Mouse (Mus musculus) hindlimb bud, embryonic 11.5 days (tissue): ENCODE results near the gene Gnaq.
"Not testable (repeated sequence)": the region's sequence is repeated elsewhere in the genome, so short reads cannot be mapped to it uniquely, and the experiment has no call there.

Source experiments
- DNase-seq: peaks from one replicate; pipeline ENCODE4 v3.0.0-alpha.2; 2012; ENCODE audit warnings: low read depth, low spot score; ENCODE audit errors: extremely low spot score

The Gnaq gene

DNA sequence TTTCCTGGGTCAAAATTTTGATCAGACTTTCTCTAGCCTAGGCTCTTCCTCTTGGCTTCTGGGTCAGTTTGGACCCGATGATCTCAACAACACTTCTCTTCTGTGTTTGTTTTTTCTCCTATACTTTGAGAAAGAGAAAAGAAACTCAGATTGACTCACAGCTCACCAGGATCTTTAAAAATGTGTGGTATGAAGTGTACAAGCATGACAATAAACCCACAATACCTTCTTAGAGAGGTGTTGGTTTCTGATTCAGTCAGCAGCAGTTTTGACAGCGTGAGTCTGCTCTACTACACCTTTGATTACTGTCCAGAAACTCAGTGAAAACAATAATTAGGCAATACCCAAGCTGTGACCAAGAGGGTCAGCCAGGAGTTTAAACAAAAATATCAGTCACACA is 122.7 kb downstream of the Gnaq start:
- no peak for DNase-seq

DNA sequence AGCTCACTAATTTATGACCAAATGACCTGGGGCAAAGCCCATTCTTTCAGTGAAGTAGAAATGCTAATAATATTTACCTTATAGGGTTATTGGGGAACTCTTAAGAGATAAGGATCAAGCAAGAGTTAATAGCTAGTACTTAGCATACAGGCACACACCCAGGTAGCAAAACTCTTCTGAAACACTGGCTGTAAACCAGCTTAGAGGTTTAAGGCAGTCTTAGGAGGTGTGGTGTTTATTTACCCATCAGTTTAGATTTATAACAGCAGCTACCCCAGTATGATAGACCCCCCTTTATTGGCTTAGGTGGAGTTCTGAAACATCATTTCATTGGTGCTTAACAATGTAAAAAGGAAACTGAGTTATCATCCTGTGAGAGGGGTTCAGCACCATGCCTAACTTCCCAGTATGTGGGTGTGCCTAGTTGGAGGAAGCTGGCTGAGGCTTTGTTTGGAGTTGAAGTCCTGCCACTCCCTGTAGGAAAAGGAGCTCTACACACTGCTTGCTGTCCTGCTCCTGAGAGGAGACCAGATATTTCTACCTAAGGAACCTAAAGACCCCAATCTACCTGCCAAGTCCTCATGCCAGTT is 126.2 kb downstream of the Gnaq start:
- DNase-seq: no peak

- no peak for DNase-seq
Observed at GRCm38 (mm10) chr19:16259786-16260434, 127.3 kb downstream of the Gnaq start.

GRCm38 (mm10) chr19:16260435-16260832 is 127.8 kb downstream of the Gnaq start:
- DNase-seq: no peak

- no peak for DNase-seq
Observed at GRCm38 (mm10) chr19:16260973-16261372, 128.3 kb downstream of the Gnaq start.

- no peak for DNase-seq
Observed at GRCm38 (mm10) chr19:16261631-16262030, 129.0 kb downstream of the Gnaq start.

DNA sequence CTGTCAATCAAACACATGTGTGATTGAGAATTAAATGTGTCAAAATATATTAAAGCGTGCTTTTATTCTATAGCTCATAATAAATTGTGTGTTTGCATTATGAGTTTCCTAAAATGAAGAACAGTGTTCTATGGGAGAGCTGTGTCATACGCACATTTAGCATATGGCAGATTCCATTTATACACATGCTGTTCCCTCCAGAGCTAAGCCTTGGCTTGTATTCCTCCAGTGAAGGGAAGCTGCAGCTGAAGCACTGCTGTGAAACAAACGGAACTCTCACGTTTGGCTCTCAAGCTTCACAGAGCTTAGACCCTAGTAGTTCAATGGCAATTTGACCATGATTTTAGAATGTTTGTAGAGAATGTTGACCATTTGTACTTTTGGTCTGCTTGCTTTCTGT is 129.7 kb downstream of the Gnaq start:
- no peak for DNase-seq

GRCm38 (mm10) chr19:16267362-16267761 is 134.7 kb downstream of the Gnaq start:
- DNase-seq: not testable (repeated sequence)

GRCm38 (mm10) chr19:16270236-16270635 is 137.6 kb downstream of the Gnaq start:
- no peak for DNase-seq

- DNase-seq: no peak
Observed at GRCm38 (mm10) chr19:16271002-16271401, 138.4 kb downstream of the Gnaq start.

DNA sequence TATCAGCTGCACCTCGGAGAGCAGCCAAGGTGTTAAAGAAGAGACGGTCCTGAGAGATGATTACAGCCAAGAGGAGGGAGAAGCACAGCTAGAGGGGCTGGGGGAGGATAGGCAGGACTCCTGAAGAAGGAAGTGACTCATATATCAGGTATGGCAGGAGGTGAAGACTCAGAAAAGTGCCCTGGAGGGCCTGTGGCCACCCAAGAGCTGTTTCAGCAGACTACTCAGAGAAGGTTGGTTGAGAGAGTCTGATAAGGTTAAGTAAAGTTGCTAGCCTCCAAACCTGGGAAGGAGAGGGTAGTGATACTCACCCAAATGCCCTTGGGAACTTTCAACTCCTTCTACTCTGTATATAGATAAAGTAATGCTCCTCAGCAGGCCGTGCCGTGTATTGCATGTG is 140.4 kb downstream of the Gnaq start:
- no peak for DNase-seq

GRCm38 (mm10) chr19:16280231-16280630 is 147.6 kb downstream of the Gnaq start:
- no peak for DNase-seq

DNA sequence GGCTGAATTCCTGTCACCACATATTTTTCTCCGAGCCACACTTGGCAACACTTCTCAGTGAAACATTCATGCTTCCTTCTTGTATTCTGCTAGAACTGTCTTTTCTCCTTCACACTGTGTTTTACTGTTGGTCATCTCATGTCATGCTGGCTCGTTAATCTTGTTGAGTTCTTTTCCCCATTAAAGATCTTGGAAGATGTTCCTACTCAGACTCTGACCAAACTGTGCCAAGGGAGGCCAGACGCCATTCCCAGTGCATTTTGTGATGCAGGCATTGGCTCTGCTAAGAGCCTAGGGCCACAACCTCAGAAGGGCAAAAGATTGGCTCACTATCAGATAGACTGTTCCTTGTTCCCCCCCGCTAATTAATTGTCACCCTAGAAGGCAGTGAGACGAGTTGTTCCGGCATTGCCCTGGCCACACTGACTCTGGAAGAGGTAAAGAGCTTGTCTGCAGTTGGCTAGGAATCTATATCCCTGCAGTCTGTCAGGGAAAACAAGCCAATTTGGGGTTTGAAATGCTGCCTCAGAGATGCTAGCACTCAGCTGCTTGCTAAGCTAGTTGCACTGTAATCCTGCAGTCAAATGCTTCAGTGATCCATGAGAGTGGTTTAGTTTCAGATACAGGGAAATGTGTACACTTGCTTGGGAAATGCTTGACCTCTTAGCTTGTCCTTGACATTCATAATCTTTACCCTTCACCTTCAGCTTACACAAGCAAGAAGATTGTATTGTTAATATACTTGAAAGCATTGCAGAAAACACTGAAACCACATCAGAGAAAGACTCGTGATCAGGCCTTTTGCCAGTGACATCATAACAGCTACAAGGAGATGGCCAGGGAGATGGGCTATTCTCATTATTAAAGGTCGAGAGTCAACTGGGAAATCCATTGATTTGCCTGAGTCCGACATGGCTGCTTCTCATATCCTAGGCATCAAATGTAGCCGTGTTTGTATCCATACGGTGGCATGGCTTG is 152.7 kb downstream of the Gnaq start:
- no peak for DNase-seq

GRCm38 (mm10) chr19:16286451-16287175 is 154.0 kb downstream of the Gnaq start:
- no peak for DNase-seq

DNA sequence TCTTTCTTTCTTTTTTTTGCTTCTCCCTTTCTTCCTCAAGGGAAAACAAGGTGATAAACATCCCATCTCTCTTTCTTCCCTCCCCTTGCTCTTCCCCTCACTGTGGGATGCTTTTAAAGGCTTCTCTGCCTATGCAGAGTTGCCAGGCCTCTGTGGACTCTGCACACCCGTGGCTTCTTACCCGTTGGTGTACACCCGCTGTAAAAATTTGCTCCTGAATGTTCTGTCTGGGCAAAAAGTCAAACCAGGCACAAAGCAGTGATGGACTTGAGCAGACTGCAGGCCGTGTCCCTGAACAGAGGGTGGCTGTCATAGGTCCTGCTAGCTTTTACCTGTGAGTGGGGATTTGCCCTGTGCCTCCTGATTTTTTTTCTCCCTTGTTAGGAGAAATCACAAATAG is 154.7 kb downstream of the Gnaq start:
- no peak for DNase-seq

GRCm38 (mm10) chr19:16287971-16288370 is 155.3 kb downstream of the Gnaq start:
- no peak for DNase-seq

GRCm38 (mm10) chr19:16291088-16291487 is 158.5 kb downstream of the Gnaq start:
- DNase-seq: no peak

- no peak for DNase-seq
Observed at GRCm38 (mm10) chr19:16292056-16292608, 159.5 kb downstream of the Gnaq start.

DNA sequence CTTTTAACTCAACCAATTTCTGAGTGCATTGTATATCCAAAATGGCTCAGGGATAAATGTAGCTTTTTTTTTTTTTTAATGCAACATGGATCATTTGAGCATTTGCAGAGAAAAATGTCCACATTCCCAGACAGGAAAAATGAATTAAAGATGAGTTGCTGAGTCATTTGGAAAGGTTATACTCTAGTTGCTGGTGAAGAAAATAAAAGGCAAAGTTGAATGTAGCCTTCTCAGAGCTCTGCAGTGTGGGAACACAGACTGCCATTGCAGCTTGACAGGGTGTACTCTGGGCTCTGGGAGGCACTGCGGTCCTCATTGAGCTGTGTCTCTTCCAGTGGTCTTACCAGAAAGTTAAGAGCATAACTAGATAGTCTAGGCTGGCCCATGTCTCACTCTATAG is 160.3 kb downstream of the Gnaq start:
- DNase-seq: no peak

DNA sequence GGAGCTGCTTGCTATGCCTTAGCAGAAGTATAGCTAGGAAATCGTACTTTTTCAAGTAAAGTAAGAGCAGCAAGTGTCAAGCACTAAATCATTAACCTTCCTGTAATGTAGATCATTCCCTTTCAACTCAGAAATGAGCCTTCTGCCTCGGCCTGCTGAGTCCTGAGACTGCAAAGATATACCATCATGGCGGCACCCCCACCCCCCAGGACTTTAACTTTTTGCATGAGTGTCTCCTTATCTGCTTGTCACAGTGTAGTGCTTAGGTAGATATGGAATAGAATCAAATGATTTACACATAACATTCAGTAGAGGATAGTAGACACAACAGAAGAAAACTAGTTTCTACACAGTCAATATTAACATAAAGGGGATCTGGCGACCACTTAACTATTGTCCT is 167.8 kb downstream of the Gnaq start:
- DNase-seq: no peak

DNA sequence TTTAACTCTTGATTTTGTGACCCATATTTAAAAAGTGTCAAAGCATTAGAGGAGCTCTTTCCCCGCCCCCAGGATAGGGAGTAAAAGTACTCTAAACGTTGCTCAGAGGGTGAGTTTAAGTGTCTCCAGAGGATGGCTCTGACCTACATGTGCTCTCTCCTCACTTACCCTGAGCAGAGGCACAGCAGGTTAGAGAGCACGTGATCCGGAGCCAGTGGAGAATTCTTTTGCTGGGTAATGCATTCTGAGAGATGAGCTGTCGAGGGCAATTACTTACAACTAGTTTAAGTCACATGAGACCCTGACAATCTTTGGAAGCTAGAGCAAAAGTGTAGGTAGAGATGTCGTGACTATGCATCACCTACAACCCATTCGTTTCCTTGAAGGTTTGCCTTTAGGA is 168.7 kb downstream of the Gnaq start:
- DNase-seq: no peak
